Mouse (Mus musculus) C2C12 (cell line): ENCODE results near the gene Cdyl2.

Experiments
- CEBPB ChIP-seq: IDR thresholded peaks from one replicate; pipeline ENCODE4 v1.6.1; 2011; ENCODE audit warnings: low read depth, mild to moderate bottlenecking, control low read depth, moderate library complexity
- CTCF ChIP-seq: IDR thresholded peaks from one replicate; pipeline ENCODE4 v1.5.1; 2011; ENCODE audit not compliant: control insufficient read depth, insufficient read depth, insufficient read length
- MAX ChIP-seq: IDR thresholded peaks from one replicate; pipeline ENCODE4 v1.6.1; 2011; ENCODE audit warnings: mild to moderate bottlenecking, control low read depth
- MYOD1 ChIP-seq: IDR thresholded peaks from one replicate; pipeline ENCODE4 v1.6.1; 2011; ENCODE audit warnings: low read depth; ENCODE audit not compliant: control insufficient read depth, insufficient read length
- MYOG ChIP-seq: IDR thresholded peaks from one replicate; pipeline ENCODE4 v1.6.1; 2011; ENCODE audit not compliant: control insufficient read depth, insufficient read length; ENCODE audit errors: extremely low read depth
- USF1 ChIP-seq: IDR thresholded peaks from one replicate; pipeline ENCODE4 v1.6.1; 2011; ENCODE audit warnings: low read depth, mild to moderate bottlenecking, control low read depth, moderate library complexity

DNA sequence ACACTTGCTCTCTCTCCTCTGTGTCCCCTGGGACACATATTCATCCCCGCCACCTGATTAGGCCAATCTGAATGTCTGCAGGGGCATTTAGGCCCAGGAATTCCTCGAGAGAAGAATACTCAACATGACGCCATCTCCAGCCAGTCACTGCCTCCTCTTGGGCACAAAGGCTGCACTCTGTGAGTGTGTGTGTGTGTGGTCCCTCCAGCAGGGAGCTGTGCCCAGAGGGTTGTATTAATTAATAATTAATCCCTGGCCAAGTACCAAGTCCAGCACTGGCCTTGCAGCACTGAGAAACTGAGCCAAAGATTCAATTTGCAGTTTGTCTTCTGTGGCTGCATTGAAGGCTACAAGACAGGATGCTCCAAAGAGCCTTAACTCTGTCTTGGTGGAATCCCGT, 79.8 kb downstream of the Cdyl2 start:
- TF ChIP-seq CTCF (no peak), USF1 (no peak), MAX (no peak), MYOG (no peak), CEBPB (no peak), MYOD1 (no peak)
